Mouse (Mus musculus) v-Abl transformed pro-B cells (cell line): ENCODE measurements around the gene Tlr9.

Source experiments
- in situ Hi-C, 2 experiments: fragments of 400-800 bp; cut with MboI; formaldehyde crosslinking; loops; one replicate each; pipeline ENCODE4 v1.15.1; 2025; ENCODE audit not compliant: unreplicated experiment in 2 of 2

The Tlr9 gene

DNA sequence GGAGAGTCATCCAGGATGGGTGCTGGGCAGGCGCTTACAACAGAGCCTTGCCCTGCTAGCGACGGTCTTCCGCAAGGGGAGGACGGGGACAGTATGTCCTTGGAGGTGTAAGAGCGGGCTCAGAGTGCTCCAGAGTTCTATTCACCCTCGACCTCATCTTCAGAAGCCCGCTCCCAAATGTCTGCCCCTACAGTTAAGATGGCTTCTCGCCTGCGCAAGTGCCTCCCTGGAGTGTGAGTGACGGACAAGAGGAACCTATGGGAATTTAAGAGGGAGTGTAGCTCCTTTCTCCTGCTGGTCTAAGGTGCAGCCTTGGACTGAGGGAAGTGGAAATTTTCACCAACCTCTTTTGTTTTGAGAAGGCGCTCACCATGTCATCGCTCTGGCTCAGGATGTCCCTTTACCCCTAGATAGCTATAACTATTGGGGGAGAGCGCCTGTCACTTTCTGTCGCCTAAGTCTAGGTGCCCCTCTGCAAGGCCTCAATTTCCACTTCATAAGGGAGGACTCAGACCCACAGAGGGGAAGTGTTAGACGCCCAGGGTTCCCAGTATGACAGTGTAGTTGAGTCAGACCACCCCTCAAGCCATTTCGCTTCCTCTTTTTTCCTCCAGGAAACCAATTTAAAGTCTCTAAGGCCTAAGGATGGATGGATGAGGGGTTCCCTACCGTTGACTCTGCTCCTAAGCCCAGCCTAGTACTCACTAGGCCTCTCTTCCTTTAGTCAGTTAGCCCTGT lies 22.7 kb upstream of the Tlr9 start, which contains the start of gene Ppm1m:
Ppm1m (minus strand) TSS at position 212 of the 738 bp plus-strand sequence.
- in situ Hi-C loops: loop anchor here (25.0 kb wide), 3 partner anchors 1113 to 1962 kb away; partner anchors contain the start of genes Hyal2 (in 1 of the 2), Rassf1 (in 1 of the 2) and Tusc2 (in 1 of the 2)

DNA sequence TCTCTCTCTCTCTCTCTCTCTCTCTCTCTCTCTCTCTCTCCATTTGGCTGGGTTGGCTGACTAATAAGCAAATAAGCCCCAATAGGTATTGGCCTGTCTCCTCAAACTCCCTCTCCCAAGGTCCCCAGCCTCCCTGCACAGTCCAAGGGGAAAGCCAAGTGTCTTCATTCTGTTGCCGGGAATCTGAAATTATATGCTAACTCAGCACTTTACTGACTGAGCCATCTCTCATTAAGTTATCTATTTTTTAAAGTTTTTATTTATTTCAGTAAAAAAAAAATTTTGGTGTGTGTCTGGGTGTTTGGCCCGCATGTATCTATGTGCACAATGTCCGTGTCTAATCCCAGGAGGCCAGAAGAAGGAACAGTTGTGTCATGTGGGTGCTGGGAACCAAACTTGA lies 20.5 kb upstream of the Tlr9 start:
- in situ Hi-C loops: loop anchor here in 1 of 2 experiments (25.0 kb wide), 1 partner anchor 1110 kb away; no protein-coding TSS in a partner anchor

- in situ Hi-C loops: loop anchor here in 1 of 2 experiments (25.0 kb wide), 1 partner anchor 1109 kb away; no protein-coding TSS in a partner anchor
Measured at GRCm38 (mm10) chr9:106202819-106203636, 19.4 kb upstream of the Tlr9 start, which contains the start of gene Twf2. Gene Twf2 (plus strand): TSS chr9:106203108.

DNA sequence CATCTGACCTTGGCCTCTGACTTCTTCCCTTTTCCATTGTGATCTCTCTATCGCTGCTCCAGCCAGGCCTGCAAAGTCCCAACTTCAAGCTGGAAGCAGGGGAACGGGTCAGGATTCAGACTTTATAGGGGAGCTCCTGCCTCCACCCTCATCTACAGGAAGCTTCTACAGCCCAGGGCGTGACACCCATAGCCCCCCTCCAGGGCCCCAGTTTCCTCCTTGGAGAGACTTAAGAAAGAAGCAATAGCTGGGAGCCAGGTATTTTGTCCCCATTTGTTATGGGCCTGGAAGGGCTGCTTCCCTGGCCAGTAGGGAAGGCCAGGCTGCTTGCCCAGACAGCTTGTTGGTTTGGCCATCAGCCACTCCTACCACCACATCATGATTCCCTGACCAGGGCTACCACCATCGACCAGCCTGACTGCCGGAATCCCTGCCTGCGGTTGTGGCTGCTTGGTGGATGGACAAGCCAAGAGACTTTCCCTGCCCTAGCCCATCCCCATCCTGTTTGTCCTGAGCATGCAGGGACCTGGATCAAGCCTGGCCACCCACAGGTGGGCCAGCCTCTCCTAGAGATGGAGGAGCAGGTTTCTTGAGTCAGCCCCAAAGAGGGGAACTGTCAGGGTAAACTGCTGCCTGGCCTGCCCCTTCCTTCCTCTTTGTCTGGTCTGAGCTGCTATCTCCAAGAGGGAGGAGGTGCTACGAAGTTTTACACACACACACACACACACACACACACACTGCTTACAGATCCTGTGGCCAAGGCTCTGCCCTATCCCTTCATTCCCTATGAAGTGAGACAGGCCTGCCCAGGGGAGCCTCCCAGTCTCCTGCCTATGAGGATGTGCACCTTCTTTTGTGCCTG lies 18.2 kb upstream of the Tlr9 start:
- in situ Hi-C loops: loop anchor here in 1 of 2 experiments (25.0 kb wide), 1 partner anchor 1108 kb away; no protein-coding TSS in a partner anchor

GRCm38 (mm10) chr9:106205713-106206290 lies 16.6 kb upstream of the Tlr9 start:
- in situ Hi-C loops: loop anchor here (5.0 to 25.0 kb wide), 2 partner anchors 39 to 1106 kb away; no protein-coding TSS in a partner anchor

GRCm38 (mm10) chr9:106206515-106206914 lies 15.9 kb upstream of the Tlr9 start:
- in situ Hi-C loops: loop anchor here (5.0 to 25.0 kb wide), 2 partner anchors 39 to 1106 kb away; no protein-coding TSS in a partner anchor

DNA sequence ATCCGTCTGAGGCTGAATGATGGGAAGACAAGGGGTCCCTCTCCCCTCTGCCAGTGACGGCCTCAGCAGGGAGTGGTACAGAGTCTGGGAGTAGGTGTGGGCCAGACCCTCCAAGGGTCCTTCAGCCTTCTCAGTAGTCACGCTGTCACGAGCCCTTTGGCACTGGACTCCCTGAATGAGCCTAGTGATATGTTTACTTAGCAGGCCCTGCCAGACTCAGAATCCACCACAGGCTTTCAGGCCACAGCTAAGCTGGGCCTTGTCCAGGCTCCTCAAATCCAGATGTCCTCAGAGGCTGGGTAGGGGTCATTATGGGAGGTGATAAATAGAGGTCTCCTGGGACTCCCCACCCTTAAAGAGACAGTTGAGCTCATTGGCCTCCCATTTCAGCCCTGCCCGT lies 14.2 kb upstream of the Tlr9 start:
- in situ Hi-C loops: loop anchor here (5.0 to 25.0 kb wide), 2 partner anchors 41 to 1104 kb away; no protein-coding TSS in a partner anchor

DNA sequence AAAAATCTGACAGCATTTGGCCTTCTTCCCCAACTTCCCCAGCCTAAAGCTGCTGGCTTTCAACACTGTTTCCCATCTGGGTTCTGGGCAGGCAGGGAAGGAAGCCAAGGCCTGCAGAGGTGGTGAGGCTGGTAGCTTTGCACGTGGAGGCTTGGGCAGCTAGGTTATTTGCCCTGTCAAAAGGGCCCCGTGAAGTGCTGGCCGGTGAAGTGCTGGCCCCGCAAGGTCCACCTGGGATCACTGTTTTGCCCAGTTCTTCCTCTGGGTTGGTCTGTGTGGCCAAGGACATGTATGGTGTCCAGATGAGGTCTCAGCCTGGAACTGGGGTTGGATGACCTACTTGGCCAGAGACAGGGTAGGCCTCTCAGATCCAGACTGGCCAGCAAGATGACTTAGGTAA lies 12.4 kb upstream of the Tlr9 start:
- in situ Hi-C loops: loop anchor here (5.0 to 25.0 kb wide), 5 partner anchors 43 to 1102 kb away; partner anchors contain the start of genes Glyctk (in 1 of the 2) and Rpl29 (in 1 of the 2)

- in situ Hi-C loops: loop anchor here (5.0 to 25.0 kb wide), 4 partner anchors 54 to 1101 kb away; partner anchors contain the start of genes Glyctk (in 1 of the 2) and Rpl29 (in 1 of the 2)
Measured at GRCm38 (mm10) chr9:106210853-106211609, 11.4 kb upstream of the Tlr9 start.

DNA sequence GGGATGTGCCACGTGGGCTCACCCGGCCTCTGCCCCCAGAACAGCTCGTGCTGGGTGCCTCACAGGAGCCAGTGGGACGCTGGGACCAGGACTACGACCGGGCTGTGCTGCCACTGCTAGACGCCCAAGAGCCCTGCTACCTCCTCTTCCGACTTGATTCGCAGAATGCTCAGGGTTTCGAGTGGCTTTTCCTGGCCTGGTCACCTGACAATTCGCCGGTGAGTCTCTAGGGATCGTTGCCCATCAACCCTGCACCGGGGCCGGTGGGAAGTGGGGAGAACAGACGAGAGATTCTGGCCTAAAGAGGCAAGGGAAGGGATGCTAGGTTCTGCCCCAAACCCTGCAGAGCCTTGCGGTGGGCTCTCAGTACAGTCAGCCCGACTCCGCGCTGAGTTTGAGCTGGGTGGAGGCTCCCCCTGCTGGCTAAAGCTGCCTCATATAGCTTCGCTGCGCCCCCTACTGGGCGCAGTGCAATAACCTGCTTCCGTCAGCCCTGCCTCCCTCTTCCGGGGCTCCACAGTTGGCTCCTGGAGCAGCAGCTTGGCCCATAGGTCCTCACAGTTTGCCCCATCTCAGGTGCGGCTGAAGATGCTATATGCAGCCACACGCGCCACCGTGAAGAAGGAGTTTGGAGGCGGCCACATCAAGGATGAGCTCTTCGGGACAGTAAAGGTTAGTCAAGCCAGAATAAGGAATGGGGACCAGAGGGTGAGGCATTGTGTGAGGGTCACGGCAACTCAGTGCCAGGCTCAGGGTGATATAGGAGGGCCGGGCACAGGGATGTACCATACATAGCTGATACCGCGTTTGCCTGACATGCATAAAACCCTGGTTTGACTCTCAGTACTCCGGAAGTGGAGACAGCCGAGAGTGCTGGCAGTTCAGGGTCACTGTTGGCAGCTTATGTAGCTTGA lies 10.5 kb upstream of the Tlr9 start:
- in situ Hi-C loops: loop anchor here (5.0 to 25.0 kb wide), 4 partner anchors 55 to 1100 kb away; partner anchors contain the start of genes Glyctk (in 1 of the 2) and Rpl29 (in 1 of the 2)

DNA sequence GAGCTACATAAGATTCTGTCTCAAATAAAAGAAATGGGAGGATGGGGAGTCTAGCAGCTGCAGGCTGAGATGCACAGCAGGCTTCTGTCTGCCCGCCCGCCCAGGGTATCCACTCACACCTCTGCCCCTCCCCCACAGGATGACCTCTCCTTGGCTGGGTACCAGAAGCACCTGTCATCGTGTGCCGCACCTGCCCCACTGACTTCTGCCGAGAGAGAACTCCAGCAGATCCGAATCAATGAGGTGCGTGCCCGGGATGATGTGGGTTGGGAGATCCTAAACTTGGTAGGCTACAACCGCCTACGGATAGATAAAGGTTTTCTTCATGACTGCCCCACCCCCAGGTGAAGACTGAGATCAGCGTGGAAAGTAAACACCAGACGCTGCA lies 9.8 kb upstream of the Tlr9 start:
- in situ Hi-C loops: loop anchor here (5.0 to 25.0 kb wide), 4 partner anchors 55 to 1100 kb away; partner anchors contain the start of genes Glyctk (in 1 of the 2) and Rpl29 (in 1 of the 2)

- in situ Hi-C loops: loop anchor here (5.0 to 25.0 kb wide), 4 partner anchors 67 to 1097 kb away; partner anchors contain the start of genes Parp3 (in 1 of the 2), Poc1a (in 1 of the 2), Rpl29 (in 1 of the 2) and Rrp9 (in 1 of the 2)
Measured at GRCm38 (mm10) chr9:106215341-106216125, 6.9 kb upstream of the Tlr9 start.

- in situ Hi-C loops: loop anchor here (5.0 to 25.0 kb wide), 4 partner anchors 65 to 1095 kb away; partner anchors contain the start of genes Parp3 (in 1 of the 2), Poc1a (in 1 of the 2), Rpl29 (in 1 of the 2) and Rrp9 (in 1 of the 2)
Measured at GRCm38 (mm10) chr9:106216971-106217370, 5.4 kb upstream of the Tlr9 start.

DNA sequence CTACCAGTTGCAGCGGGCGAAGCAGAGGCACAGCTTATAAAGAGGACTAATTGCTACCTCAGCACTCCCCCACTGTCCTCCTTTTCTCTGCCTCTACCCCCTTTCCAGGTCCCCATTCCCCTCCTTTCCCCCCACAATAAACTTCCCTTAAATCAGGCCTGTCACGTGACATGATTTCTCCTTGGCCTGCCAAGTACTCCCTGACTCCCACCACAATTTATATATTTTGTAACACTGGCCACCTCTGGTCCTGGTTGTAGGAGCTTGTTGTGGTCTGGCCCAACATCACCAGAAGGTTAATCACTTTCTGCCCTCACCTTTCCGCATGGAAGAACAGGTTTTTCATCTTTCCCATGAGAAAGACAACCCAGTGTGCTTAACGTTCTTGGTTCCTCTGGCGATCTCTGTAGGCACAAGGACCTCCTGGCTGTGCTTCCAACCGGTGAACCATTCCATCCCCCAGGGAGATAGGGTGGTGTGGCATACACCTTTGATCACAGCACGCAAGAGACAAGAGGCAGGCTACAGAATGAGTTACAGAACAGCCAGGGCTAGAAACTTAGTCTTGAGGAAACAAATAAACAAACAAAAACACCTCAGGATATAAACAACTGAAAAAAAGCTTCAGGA lies 1.4 kb upstream of the Tlr9 start:
- in situ Hi-C loops: loop anchor here in 1 of 2 experiments (25.0 kb wide), 1 partner anchor 1091 kb away; no protein-coding TSS in a partner anchor

GRCm38 (mm10) chr9:106222994-106223393 lies 596 bp downstream of the Tlr9 start:
- in situ Hi-C loops: loop anchor here in 1 of 2 experiments (25.0 kb wide), 1 partner anchor 1089 kb away; no protein-coding TSS in a partner anchor
